Mouse (Mus musculus): Measurements from ENCODE around the gene Sdhaf1. TPM values are rescaled to one million over a fixed set of nuclear protein-coding genes. Genes with fewer than 3 reads are reported as not detected.

The Sdhaf1 gene
- 10 to 100 TPM; 13.5 to 16.3 TPM for polyA plus RNA-seq (2012; fragmentation: generic; extraction: Trizol)

DNA sequence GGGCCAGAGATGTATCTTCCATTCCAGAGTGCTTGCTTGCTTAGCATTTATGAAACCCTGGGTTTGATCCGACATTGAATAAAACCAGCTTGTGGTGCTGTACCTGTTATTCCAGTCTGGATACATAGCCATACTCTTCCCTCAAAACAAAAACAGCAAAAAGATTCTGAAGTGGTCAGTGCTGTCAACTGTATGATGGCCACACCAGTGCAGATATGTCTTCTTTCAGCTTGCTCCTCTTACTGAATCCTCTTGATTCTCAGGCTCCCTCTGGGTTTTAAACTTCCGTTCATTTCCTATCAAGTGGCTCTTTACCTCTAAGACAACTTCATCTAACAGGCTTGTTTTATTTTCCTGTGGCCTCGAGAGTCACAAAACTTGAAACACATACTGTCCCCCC, at the start of gene Sdhaf1:
Sdhaf1 (minus strand) TSS at position 101 of the 400 bp plus-strand sequence.

DNA sequence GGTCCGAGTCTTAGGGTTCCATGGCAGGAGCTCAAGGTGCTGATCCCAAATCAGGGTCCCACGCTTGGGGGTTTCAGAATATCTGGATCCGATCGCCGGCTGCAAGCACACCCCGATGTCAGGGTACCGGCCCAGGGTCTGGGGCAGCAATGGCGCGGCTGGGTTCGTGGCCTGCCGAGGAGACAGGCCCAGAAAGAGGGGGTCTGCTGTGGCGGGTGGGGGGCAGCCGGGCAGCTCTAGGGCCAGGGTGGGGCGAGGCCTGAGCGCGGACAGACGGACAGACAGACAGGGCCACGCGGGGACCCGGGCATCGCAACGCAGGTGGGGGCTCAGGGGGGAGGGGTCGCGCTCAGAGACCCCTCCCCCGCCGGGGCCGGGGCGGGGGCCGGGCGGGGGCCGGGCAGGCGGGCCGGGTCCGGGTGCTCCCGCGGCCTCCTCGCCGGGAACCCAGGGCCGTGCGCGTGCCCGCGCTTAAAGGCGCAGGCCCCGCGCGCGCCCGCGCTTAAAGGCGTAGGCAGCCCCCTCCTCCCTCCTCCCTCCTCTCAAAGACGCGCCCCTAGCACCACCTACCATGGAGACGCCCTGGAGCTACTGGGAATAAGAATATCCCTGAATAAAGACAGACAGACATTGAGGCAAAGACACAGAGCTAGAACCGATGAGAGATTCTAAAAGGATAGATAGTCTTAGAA, 39.1 kb upstream of the Sdhaf1 start, which contains the start of gene Lrfn3:
Lrfn3 (minus strand) TSS at position 121 of the 692 bp plus-strand sequence.

DNA sequence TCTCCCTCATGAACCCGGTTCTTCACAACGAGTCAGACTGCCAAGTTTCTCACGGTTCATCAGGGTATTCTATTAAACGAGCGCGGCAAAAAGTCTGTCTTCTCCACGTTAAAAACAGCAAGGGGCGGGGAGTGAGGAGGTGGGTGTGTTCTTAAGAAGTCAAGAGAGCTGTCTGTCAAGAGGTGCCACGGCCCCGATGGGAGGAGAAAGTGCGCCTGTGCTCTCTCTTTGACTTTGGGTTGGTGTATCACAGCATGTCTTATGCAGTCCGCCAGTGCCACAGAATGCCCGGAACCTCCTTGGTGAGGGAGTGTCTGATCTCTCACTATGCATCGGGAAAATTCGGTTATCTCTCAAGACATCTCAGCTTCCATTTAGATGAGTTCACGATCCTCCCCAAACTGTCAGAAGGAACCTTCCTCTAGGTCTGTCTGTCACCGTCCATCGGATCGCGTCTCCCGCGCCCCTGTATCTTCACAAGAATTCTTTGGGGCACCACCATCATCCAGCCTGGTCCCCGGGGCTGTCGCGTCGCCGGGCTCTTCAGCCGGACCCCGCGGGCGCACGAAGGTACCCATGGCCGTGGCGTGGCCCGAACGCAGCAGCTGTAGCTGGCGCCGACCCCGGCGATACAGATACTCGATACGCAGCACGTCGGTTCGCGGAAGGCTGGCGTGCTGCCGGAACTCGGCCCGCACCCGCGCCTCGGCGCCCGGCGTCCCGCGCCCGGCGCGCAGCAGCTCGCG, 2.0 kb downstream of the Sdhaf1 start, which contains the start of gene E130208F15Rik:
E130208F15Rik (plus strand) TSS at position 202 of the 746 bp plus-strand sequence.

DNA sequence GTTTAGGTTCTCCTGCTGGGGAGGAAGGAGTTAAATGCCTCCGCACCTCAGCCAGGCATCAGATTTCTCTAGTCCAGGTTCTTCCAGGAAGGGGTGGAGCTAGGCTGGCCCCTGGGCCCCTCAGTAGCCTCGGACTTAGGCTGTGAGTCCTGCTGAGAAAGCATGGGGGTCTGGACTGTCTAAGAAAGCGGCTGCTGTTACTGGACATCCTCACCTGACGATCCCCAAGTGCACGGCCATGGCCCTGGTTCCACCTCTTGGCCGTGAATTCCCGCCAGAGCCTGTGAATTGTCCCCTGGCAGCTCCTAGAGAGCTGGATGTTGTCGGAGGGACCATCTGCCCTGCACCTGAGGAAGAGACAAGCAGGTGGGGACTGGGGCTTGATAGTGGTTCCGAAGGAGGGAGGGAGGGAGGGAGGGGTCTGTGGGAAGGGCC, 9.0 kb downstream of the Sdhaf1 start, which contains the start of gene Syne4:
Syne4 (plus strand) TSS at position 87 of the 435 bp plus-strand sequence.

DNA sequence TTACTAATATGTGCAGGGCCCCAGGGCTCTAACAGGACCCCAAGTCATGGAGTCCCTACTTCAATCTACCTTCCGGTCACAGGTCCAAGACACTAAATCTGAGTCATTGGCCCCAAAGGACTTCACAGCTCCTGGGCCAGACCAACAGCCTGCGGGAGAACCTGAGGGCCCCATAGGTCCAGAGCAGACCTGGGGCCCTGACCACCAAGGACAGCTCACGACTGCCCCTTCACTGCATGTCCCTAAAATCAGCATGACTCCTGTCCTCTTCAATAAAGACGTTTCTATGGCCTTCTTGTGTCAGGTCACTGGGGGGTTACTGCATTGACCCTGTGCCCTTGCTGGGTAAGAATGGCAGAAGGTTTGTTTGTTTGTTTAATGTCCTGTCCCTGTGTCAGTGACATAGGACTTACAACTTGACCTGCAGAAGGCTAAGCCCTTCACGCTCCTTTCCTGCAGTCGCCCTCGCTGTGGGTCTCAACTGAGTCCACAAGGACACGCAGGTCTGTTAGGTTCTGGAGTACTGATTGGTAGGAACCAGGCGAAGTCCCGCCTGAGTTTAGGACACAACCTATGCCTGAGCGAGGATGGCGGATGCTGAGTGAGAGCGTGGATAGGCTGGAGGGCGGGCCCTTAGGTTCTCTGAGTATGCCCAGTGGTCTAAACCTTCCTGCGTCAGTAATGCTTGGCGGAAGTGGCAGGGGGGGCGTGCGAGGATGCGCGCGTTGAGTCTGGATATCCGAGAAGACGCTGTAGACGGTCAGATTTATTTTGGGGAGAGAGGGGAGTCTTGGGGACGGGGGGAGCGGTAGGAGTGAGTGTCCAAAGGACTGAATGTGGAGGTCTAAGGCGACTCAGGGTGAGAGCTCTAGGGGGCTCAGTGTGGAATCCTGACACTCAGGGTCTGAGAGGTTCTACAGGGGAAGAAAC, 15.4 kb downstream of the Sdhaf1 start, which contains the start of gene Alkbh6:
Alkbh6 (plus strand) TSS at position 642 of the 930 bp plus-strand sequence.

DNA sequence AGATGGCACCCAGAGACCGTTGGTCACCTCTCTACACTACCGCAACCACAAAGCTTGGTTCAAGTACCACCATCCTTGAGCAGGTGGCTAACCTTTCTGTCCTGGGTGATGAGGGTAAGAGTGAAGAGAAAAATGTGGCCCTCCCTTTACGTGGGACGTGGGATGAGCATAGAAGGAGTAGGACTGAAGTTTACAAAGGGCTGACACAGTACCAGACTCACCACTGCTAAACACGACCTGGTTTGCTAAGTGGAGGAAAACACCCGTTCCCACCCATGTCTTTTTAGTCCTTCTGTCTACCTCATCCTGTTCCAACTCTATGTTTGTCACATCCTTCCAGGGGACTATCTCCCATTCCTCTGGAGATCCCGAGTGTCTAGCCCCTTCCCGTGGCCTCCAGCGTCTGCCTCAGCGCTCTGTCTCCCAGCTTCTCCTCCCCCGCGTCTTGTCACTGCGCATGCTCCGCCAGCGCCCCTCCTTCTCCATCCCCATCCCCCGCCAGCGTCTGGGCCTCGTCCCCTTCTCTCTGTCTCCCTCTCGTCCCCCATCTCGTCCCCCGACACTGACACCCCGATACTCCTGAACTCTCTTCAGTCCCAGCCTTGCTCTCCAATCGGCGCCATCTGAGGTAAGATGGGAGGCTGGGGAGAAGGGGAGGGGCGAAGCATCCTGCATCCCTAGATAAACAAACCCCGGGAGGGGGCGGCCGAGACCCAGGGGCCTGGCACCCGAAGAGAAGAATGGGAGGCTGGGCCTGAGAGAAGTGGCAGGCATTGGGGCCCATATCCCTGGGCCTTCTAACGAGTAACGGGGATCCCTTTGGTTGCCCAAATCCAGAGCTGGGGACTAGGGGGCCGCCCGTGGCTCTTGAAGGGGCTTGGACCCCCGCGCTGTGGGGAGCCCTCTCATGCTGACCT, 32.2 kb downstream of the Sdhaf1 start, which contains the start of gene Clip3:
Clip3 (plus strand) TSS at position 514 of the 917 bp plus-strand sequence.

DNA sequence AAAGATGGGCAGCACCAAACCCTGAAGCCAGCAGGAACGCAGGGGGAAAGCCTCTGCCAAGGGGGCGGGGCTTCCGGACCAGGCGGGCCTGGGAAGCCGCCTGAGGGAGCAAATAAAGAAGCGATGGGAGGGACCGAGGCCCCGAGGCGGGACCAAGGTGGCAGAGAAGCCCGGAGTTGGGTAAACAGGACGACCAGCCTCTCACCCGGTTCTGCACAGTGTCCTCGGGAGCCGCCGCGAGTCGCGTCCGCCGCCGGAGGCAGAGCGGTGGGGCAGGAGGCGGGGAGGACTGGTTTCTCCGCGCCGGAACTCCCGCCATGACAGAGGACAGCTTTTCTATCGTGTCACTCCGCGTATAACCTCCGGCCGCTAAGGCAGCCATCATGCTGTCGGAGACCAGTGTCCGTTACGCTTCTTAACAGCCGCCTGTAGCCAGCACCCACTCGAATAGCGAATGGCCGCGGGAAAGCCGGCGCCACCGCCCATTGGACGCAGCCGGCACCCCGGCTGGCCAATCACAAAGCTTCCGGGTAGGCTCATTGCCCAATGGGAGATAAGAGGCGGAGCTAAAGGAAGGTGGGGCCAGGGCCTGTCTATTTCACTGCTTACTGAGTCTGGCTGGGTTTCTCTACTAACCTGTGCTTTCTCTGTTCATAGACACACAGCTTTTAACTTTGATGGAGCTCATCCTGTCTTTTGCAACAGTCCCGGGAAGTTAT, 43.6 kb downstream of the Sdhaf1 start, which contains the start of the genes Thap8 and Wdr62:
Thap8 (plus strand) TSS at position 144 of the 719 bp plus-strand sequence.
Wdr62 (minus strand) TSS at position 469 of the 719 bp plus-strand sequence.

Other genes with a start within 250 kb of the Sdhaf1 start
- under 1 TPM; 0.02 to 0.77 TPM for gene Gm26920, start 233.5 kb downstream of the Sdhaf1 start, polyA plus RNA-seq (2012; fragmentation: generic; extraction: Trizol)
- 1 to 10 TPM in 1 of 2 experiments, under 1 TPM in 1; 0.22 to 4.5 TPM for gene Zfp566, start 233.4 kb downstream of the Sdhaf1 start, polyA plus RNA-seq (2012; fragmentation: generic; extraction: Trizol)
- gene Zfp260, start 229.1 kb downstream of the Sdhaf1 start, polyA plus RNA-seq (2012; fragmentation: generic; extraction: Trizol) = 10 to 100 TPM in 1 of 2 experiments, under 1 TPM in 1; 0.92 to 11.2 TPM
- 1 to 10 TPM in 1 of 2 experiments, under 1 TPM in 1; 0.15 to 2.5 TPM for gene Zfp382, start 202.0 kb downstream of the Sdhaf1 start, polyA plus RNA-seq (2012; fragmentation: generic; extraction: Trizol)
- gene Zfp146, start 154.1 kb downstream of the Sdhaf1 start, polyA plus RNA-seq (2012; fragmentation: generic; extraction: Trizol) = 10 to 100 TPM in 1 of 2 experiments, under 1 TPM in 1; 0.48 to 12.2 TPM
- 1 to 10 TPM; 2.7 to 6.7 TPM for gene Cox7a1, start 139.8 kb downstream of the Sdhaf1 start, polyA plus RNA-seq (2012; fragmentation: generic; extraction: Trizol)
- 100 to 1,000 TPM; 667 to 923 TPM for gene Capns1, start 125.1 kb downstream of the Sdhaf1 start, polyA plus RNA-seq (2012; fragmentation: generic; extraction: Trizol)
- gene Polr2i, start 91.9 kb downstream of the Sdhaf1 start, polyA plus RNA-seq (2012; fragmentation: generic; extraction: Trizol) = 100 to 1,000 TPM; 140 to 190 TPM
- 100 to 1,000 TPM; 159 to 336 TPM for gene Tbcb, start 91.6 kb downstream of the Sdhaf1 start, polyA plus RNA-seq (2012; fragmentation: generic; extraction: Trizol)
- gene Ovol3, start 88.2 kb downstream of the Sdhaf1 start, polyA plus RNA-seq (2012; fragmentation: generic; extraction: Trizol) = under 1 TPM in 1 of 2 experiments, not detected in 1; 0.08 TPM
- gene Thap8, start 43.8 kb downstream of the Sdhaf1 start, polyA plus RNA-seq (2012; fragmentation: generic; extraction: Trizol) = under 1 TPM; 0.15 to 0.45 TPM
- gene Wdr62, start 43.5 kb downstream of the Sdhaf1 start, polyA plus RNA-seq (2012; fragmentation: generic; extraction: Trizol) = 10 to 100 TPM; 12.7 to 22.5 TPM
- 100 to 1,000 TPM in 1 of 2 experiments, 10 to 100 TPM in 1; 59.0 to 203 TPM for gene Clip3, start 32.2 kb downstream of the Sdhaf1 start, polyA plus RNA-seq (2012; fragmentation: generic; extraction: Trizol)
- gene Alkbh6, start 15.2 kb downstream of the Sdhaf1 start, polyA plus RNA-seq (2012; fragmentation: generic; extraction: Trizol) = 10 to 100 TPM; 28.8 to 45.8 TPM
- 1 to 10 TPM in 1 of 2 experiments, under 1 TPM in 1; 0.21 to 1.4 TPM for gene Syne4, start 9.1 kb downstream of the Sdhaf1 start, polyA plus RNA-seq (2012; fragmentation: generic; extraction: Trizol)
- gene E130208F15Rik, start 2.2 kb downstream of the Sdhaf1 start, polyA plus RNA-seq (2012; fragmentation: generic; extraction: Trizol) = not detected
- 1 to 10 TPM; 2.1 to 5.0 TPM for gene Lrfn3, start 38.9 kb upstream of the Sdhaf1 start, polyA plus RNA-seq (2012; fragmentation: generic; extraction: Trizol)
- not detected for gene Tyrobp, start 89.9 kb upstream of the Sdhaf1 start, polyA plus RNA-seq (2012; fragmentation: generic; extraction: Trizol)
- not detected for gene Hcst, start 96.0 kb upstream of the Sdhaf1 start, polyA plus RNA-seq (2012; fragmentation: generic; extraction: Trizol)
- not detected for gene Nfkbid, start 97.8 kb upstream of the Sdhaf1 start, polyA plus RNA-seq (2012; fragmentation: generic; extraction: Trizol)
- under 1 TPM; 0.02 to 0.13 TPM for gene Aplp1, start 121.6 kb upstream of the Sdhaf1 start, polyA plus RNA-seq (2012; fragmentation: generic; extraction: Trizol)
- not detected for gene Kirrel2, start 133.8 kb upstream of the Sdhaf1 start, polyA plus RNA-seq (2012; fragmentation: generic; extraction: Trizol)
- gene Nphs1, start 134.4 kb upstream of the Sdhaf1 start, polyA plus RNA-seq (2012; fragmentation: generic; extraction: Trizol) = under 1 TPM; 0.28 TPM
- gene Prodh2, start 169.7 kb upstream of the Sdhaf1 start, polyA plus RNA-seq (2012; fragmentation: generic; extraction: Trizol) = not detected
- 10 to 100 TPM in 1 of 2 experiments, under 1 TPM in 1; 0.55 to 10.4 TPM for gene Arhgap33, start 211.2 kb upstream of the Sdhaf1 start, polyA plus RNA-seq (2012; fragmentation: generic; extraction: Trizol)
- 100 to 1,000 TPM; 101 to 108 TPM for gene Hspb6, start 228.3 kb upstream of the Sdhaf1 start, polyA plus RNA-seq (2012; fragmentation: generic; extraction: Trizol)
- 10 to 100 TPM in 1 of 2 experiments, 1 to 10 TPM in 1; 2.9 to 18.1 TPM for gene Proser3, start 228.4 kb upstream of the Sdhaf1 start, polyA plus RNA-seq (2012; fragmentation: generic; extraction: Trizol)
- 10 to 100 TPM; 55.0 to 57.3 TPM for gene Lin37, start 235.9 kb upstream of the Sdhaf1 start, polyA plus RNA-seq (2012; fragmentation: generic; extraction: Trizol)
- 10 to 100 TPM; 59.0 to 76.2 TPM for gene U2af1l4, start 239.4 kb upstream of the Sdhaf1 start, polyA plus RNA-seq (2012; fragmentation: generic; extraction: Trizol)
- 1 to 10 TPM in 1 of 2 experiments, under 1 TPM in 1; 0.21 to 1.4 TPM for gene Gm49396, start 239.4 kb upstream of the Sdhaf1 start, polyA plus RNA-seq (2012; fragmentation: generic; extraction: Trizol)
- gene Psenen, start 239.7 kb upstream of the Sdhaf1 start, polyA plus RNA-seq (2012; fragmentation: generic; extraction: Trizol) = 100 to 1,000 TPM; 203 to 206 TPM
- gene Igflr1, start 241.5 kb upstream of the Sdhaf1 start, polyA plus RNA-seq (2012; fragmentation: generic; extraction: Trizol) = 1 to 10 TPM in 1 of 2 experiments, under 1 TPM in 1; 0.18 to 1.6 TPM